Mouse (Mus musculus) erythroblast, embryonic 14.5 days (primary cell): ENCODE results near the gene Pwwp2a.

ENCODE experiments used
- GATA1 ChIP-seq: IDR thresholded peaks from 2 replicates; pipeline ENCODE4 v1.6.1; 2012; ENCODE audit warnings: low read length, inconsistent platforms, mixed read lengths
- TAL1 ChIP-seq: IDR thresholded peaks from 3 replicates; pipeline ENCODE4 v1.6.1; 2012; ENCODE audit warnings: low read length, inconsistent platforms, mixed read lengths

GRCm38 (mm10) chr11:43643180-43643591 lies 38.6 kb upstream of the Pwwp2a start:
- TF ChIP-seq GATA1 (no peak), TAL1 (no peak)
